Mouse (Mus musculus): ENCODE results near the gene Tmem190.

The Tmem190 gene

GRCm38 (mm10) chr7:4813105-4813791, 30.5 kb downstream of the Tmem190 start:
- DNase-seq (ENCODE audit: low read depth, low spot score): no peak

GRCm38 (mm10) chr7:4816559-4816958, 33.8 kb downstream of the Tmem190 start:
- DNase-seq (ENCODE audit: low read depth, low spot score): no peak

- DNase-seq (ENCODE audit: low read depth, low spot score): peak; percentile 75
These were observed 38.2 kb downstream of the Tmem190 start for GRCm38 (mm10) chr7:4820925-4821324.

GRCm38 (mm10) chr7:4821690-4822089, 39.0 kb downstream of the Tmem190 start:
- DNase-seq (ENCODE audit: low read depth, low spot score): no peak

- DNase-seq (ENCODE audit: low read depth, low spot score): no peak
These were observed 39.6 kb downstream of the Tmem190 start for GRCm38 (mm10) chr7:4822162-4822907.

- no peak for DNase-seq (ENCODE audit: low read depth, low spot score)
These were observed 42.6 kb downstream of the Tmem190 start for GRCm38 (mm10) chr7:4825365-4825764.

GRCm38 (mm10) chr7:4830476-4830875, 47.7 kb downstream of the Tmem190 start:
- no peak for DNase-seq (ENCODE audit: low read depth, low spot score)
